Mouse (Mus musculus) midbrain, postnatal 0 days (tissue): Measurements from ENCODE around the gene Slit3. TPM values are rescaled to one million over a fixed set of nuclear protein-coding genes. Genes with fewer than 3 reads are reported as not detected.

Experiments
- ATAC-seq: fragments of 200-750 bp; cut with Nextera tagmentation; 2 replicates; pipeline ENCODE4 v1.8.0; 2017; ENCODE audit warnings: moderate number of reproducible peaks, mild to moderate bottlenecking, moderate TSS enrichment, moderate library complexity; ENCODE audit not compliant: low FRiP score
- DNase-seq: peaks from one replicate; pipeline ENCODE4 v3.0.0-alpha.2; 2015; ENCODE audit warnings: low spot score
- H3K27ac ChIP-seq: fragments of 300-500 bp; sonication (generic); 2 replicates; pipeline ENCODE4 v1.5.1; 2014; ENCODE audit warnings: low read depth, mild to moderate bottlenecking, low read length, mixed read lengths
- H3K27me3 ChIP-seq: fragments of 300-500 bp; sonication (generic); 2 replicates; pipeline ENCODE4 v1.6.1; 2014; ENCODE audit warnings: low read length, control low read depth, mixed read lengths; ENCODE audit not compliant: insufficient read depth
- H3K36me3 ChIP-seq: fragments of 300-500 bp; sonication (generic); 2 replicates; pipeline ENCODE4 v1.6.1; 2014; ENCODE audit warnings: low read length, control low read depth, mixed read lengths; ENCODE audit not compliant: insufficient read depth
- H3K4me1 ChIP-seq: fragments of 300-500 bp; sonication (generic); 2 replicates; pipeline ENCODE4 v1.6.1; 2014; ENCODE audit warnings: mild to moderate bottlenecking, control low read depth, antibody characterized with exemption, low read length, mixed read lengths; ENCODE audit not compliant: insufficient read depth
- H3K4me2 ChIP-seq: fragments of 300-500 bp; sonication (generic); 2 replicates; pipeline ENCODE4 v1.6.1; 2014; ENCODE audit warnings: low read depth, mild to moderate bottlenecking, low read length, mixed read lengths; ENCODE audit not compliant: poor library complexity, severe bottlenecking
- H3K4me3 ChIP-seq: fragments of 300-500 bp; sonication (generic); 2 replicates; pipeline ENCODE4 v1.5.1; 2014; ENCODE audit warnings: low read depth, mild to moderate bottlenecking, low read length, moderate library complexity
- H3K9ac ChIP-seq: fragments of 300-500 bp; sonication (generic); replicated peaks from 2 replicates; pipeline ENCODE4 v1.6.1; 2014; ENCODE audit warnings: mild to moderate bottlenecking, low read length, moderate library complexity, mixed read lengths; ENCODE audit not compliant: poor library complexity, severe bottlenecking
- H3K9me3 ChIP-seq: fragments of 300-500 bp; sonication (generic); 2 replicates; pipeline ENCODE4 v1.6.1; 2016; ENCODE audit warnings: low read length, control low read depth
- CTCF ChIP-seq: IDR thresholded peaks from 2 replicates; pipeline ENCODE4 v1.5.1; 2016; ENCODE audit warnings: antibody characterized with exemption, mild to moderate bottlenecking
- WGBS: fragments of 180-500 bp; shearing (Covaris S2); extraction: QIAGEN DNeasy Blood & Tissue Kit; methylation state at CpG from one replicate; pipeline ENCODE4 v1.1.7; 2014; 5-methylcytosine and 5-hydroxymethylcytosine counted together
- polyA plus RNA-seq: library from polyadenylated mRNA; unstranded; fragments of >200 nt; fragmentation: Nextera tagmentation; extraction: Ambion mirVana; gene quantifications from 2 replicates; pipeline ENCODE4 v1.2.1, GENCODE M21; 2015
- total RNA-seq: library from RNA; depleted of rRNA; stranded (reverse); fragments of >200 nt; gene quantifications from 2 replicates; pipeline ENCODE4 v1.2.3, GENCODE M21; 2014

The Slit3 gene
- total and polyA plus RNA-seq, 2 experiments from 2014 or later = 3.6 to 7.7 TPM

GRCm38 (mm10) chr11:35736817-35737216, 615.8 kb downstream of the Slit3 start:
- Histone ChIP-seq H3K9me3 (no peaks in the 10 kb centered on the region), H3K36me3 (no peaks in the 10 kb centered on the region), H3K9ac (no peak overlapping the region), H3K4me1 (no peaks in the 10 kb centered on the region), H3K4me2 (no peak overlapping the region), H3K27me3 (no peaks in the 10 kb centered on the region), H3K4me3 (no peak overlapping the region), H3K27ac (no peak overlapping the region)
- peak; percentile 29 for TF ChIP-seq CTCF
- 61% methylated on average over 2 of the region's 2 CpGs for WGBS
- DNase-seq = no peak
- ATAC-seq = no peak

DNA sequence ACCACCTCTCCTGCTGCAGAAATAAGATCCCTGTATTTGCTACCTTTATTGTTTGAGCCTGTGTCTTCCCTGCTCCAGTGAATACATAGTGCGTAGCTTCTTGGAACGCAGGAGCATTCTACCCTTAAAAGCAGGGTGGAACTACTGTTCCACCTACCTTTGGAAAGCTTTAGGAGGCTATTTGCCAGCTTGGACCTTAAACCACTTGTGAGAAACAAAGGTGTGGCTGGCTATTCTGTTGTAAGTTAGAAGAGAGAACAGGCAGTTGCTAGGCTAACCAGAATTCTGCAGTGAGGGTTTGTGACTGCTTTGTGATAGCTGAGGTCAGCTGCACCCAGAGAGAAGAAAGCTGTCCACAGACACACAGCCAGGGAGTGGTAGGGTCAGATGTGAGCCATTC, 616.2 kb downstream of the Slit3 start:
- Histone ChIP-seq H3K4me3 (no peak overlapping the region), H3K36me3 (no peaks in the 10 kb centered on the region), H3K27me3 (no peaks in the 10 kb centered on the region), H3K9ac (no peak overlapping the region), H3K4me2 (no peak overlapping the region), H3K9me3 (no peaks in the 10 kb centered on the region), H3K27ac (no peak overlapping the region), H3K4me1 (no peaks in the 10 kb centered on the region)
- WGBS = 98% methylated on average over 2 of the region's 2 CpGs
- no peak for DNase-seq
- ATAC-seq = no peak
- no peak for TF ChIP-seq CTCF

- Histone ChIP-seq H3K27ac (no peak overlapping the region), H3K36me3 (no peaks in the 10 kb centered on the region), H3K4me2 (no peak overlapping the region), H3K9ac (no peak overlapping the region), H3K4me1 (no peaks in the 10 kb centered on the region), H3K9me3 (no peaks in the 10 kb centered on the region), H3K4me3 (no peak overlapping the region), H3K27me3 (no peaks in the 10 kb centered on the region)
- WGBS = 71% methylated on average over 3 of the region's 3 CpGs
- TF ChIP-seq CTCF = no peak
- ATAC-seq (no peak), DNase-seq (no peak)
These were observed 617.1 kb downstream of the Slit3 start for GRCm38 (mm10) chr11:35738102-35738501.

DNA sequence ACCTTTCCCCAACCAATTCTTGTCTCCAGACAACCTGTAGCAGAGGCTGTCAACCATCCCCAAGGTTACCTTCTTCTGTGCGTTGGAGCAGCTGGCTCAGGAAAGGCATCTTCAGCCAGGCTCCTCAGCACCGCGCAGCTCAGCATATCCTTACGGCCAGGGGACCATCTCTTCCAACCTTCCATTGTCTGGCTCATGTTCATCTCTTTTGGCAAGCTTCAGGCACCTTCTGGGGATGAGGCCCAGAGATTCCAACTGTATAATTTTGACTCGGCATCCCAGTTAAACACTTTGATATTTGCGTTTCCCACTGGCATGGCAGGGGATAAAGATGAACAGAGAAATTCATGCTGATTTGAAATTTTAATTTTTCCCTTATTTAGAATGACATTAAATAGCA, 622.6 kb downstream of the Slit3 start:
- no peak for TF ChIP-seq CTCF
- WGBS = 83% methylated on average over 6 of the region's 6 CpGs
- H3K9ac ChIP-seq = no peak overlapping the region
- H3K9me3 ChIP-seq = no peaks in the 10 kb centered on the region
- H3K4me3 ChIP-seq = no peak overlapping the region
- H3K36me3 ChIP-seq = no peaks in the 10 kb centered on the region
- DNase-seq (no peak), ATAC-seq (no peak)
- H3K4me1 ChIP-seq = no peaks in the 10 kb centered on the region
- no peak overlapping the region for H3K4me2 ChIP-seq
- H3K27me3 ChIP-seq = no peaks in the 10 kb centered on the region
- H3K27ac ChIP-seq = no peak overlapping the region

- no peaks in the 10 kb centered on the region for H3K9me3 ChIP-seq
- WGBS = 84% methylated on average over 6 of the region's 6 CpGs
- no peaks in the 10 kb centered on the region for H3K36me3 ChIP-seq
- TF ChIP-seq CTCF = no peak
- no peaks in the 10 kb centered on the region for H3K4me1 ChIP-seq
- no peak for ATAC-seq
- H3K27ac ChIP-seq = no peak overlapping the region
- peak; percentile 24 for DNase-seq
- no peak overlapping the region for H3K4me2 ChIP-seq
- no peaks in the 10 kb centered on the region for H3K27me3 ChIP-seq
- no peak overlapping the region for H3K9ac ChIP-seq
- H3K4me3 ChIP-seq = no peak overlapping the region
These were observed 623.5 kb downstream of the Slit3 start for GRCm38 (mm10) chr11:35744571-35744970.

- Histone ChIP-seq H3K4me2 (no peak overlapping the region), H3K27me3 (no peaks in the 10 kb centered on the region), H3K4me1 (no peaks in the 10 kb centered on the region), H3K4me3 (no peak overlapping the region), H3K9me3 (no peaks in the 10 kb centered on the region), H3K36me3 (no peaks in the 10 kb centered on the region), H3K9ac (no peak overlapping the region), H3K27ac (no peak overlapping the region)
- DNase-seq = no peak
- WGBS = 79% methylated on average over 8 of the region's 8 CpGs
- ATAC-seq = no peak
- no peak for TF ChIP-seq CTCF
These were observed 629.6 kb downstream of the Slit3 start for GRCm38 (mm10) chr11:35750578-35750977.
